Mouse (Mus musculus): ENCODE results near the gene Magi1. TPM values are rescaled to one million over a fixed set of nuclear protein-coding genes. Genes with fewer than 3 reads are reported as not detected.
A peak's percentile ranks its signal among the peaks of the same experiment; 100 is the strongest.

Gene Magi1
- polyA plus RNA-seq, 1 experiment from 2014 or later: 27.4 TPM

DNA sequence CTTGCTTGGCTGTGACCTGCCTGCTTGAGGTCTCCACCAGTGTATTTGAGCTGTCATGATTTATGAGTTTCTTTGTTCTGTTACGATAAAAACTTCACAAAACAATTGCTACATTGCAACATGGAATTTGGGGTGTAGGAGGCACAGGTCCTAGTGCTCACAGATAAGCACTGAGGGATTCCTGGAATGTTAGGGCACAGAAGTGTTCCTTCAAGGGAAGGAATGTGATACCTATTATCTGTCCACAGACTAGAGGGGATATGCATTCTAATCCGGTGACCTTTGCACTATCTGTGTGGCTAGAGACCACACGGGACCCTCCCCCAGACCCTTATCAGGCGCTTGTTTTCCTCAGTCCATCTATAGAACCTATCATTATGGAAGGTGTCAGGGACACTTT is 132.8 kb downstream of the Magi1 start:
- 36% methylated on average over 4 of the region's 4 CpGs for WGBS
- Histone ChIP-seq H3K9me3 (ENCODE audit: control insufficient read depth, low read length) (no peaks in the 10 kb centered on the region), H3K36me3 (ENCODE audit: control insufficient read depth, insufficient read depth, low read length) (no peaks in the 10 kb centered on the region), H3K27me3 (ENCODE audit: control insufficient read depth, insufficient read depth, low read length) (no peaks in the 10 kb centered on the region), H3K4me2 (replicated peaks; ENCODE audit: low read depth, low read length) (no peak overlapping the region), H3K4me1 (replicated peaks; ENCODE audit: control insufficient read depth, insufficient read depth, low read length) (no peaks in the 10 kb centered on the region), H3K9ac (ENCODE audit: low read depth, low read length) (no peak overlapping the region), H3K27ac (ENCODE audit: low read depth, low read length) (no peak overlapping the region), H3K4me3 (ENCODE audit: low read depth, low read length) (no peak overlapping the region)
- ATAC-seq (ENCODE audit: low FRiP score): no peak
- no peak for DNase-seq (ENCODE audit: low spot score)

DNA sequence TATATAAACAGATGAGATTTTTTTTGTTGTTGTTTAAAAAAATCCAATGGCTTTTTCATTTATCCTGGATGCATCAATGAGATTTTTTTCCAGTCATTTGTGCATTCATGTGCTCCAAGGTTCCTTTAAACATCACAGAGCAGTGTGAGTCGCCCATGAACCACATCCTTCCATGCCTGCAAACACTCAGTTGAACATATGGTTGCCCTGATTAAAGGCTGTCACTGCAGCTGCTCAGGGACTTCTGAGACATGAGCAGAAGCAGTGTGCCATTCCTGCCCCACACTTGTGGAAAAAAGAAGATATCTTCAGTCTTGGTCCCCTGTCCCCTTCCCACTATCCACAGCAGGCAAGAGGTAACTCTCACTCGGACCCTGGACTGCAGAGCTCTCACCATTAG is 133.9 kb downstream of the Magi1 start:
- H3K4me1 ChIP-seq (replicated peaks; ENCODE audit: control insufficient read depth, insufficient read depth, low read length): no peaks in the 10 kb centered on the region
- ATAC-seq (ENCODE audit: low FRiP score) (no peak), DNase-seq (ENCODE audit: low spot score) (no peak)
- H3K4me3 ChIP-seq (ENCODE audit: low read depth, low read length): no peak overlapping the region
- no peak overlapping the region for H3K4me2 ChIP-seq (replicated peaks; ENCODE audit: low read depth, low read length)
- WGBS: 66% methylated on average over 2 of the region's 2 CpGs
- H3K27ac ChIP-seq (ENCODE audit: low read depth, low read length): no peak overlapping the region
- H3K9ac ChIP-seq (ENCODE audit: low read depth, low read length): no peak overlapping the region
- H3K9me3 ChIP-seq (ENCODE audit: control insufficient read depth, low read length): no peaks in the 10 kb centered on the region
- H3K27me3 ChIP-seq (ENCODE audit: control insufficient read depth, insufficient read depth, low read length): no peaks in the 10 kb centered on the region
- H3K36me3 ChIP-seq (ENCODE audit: control insufficient read depth, insufficient read depth, low read length): no peaks in the 10 kb centered on the region

DNA sequence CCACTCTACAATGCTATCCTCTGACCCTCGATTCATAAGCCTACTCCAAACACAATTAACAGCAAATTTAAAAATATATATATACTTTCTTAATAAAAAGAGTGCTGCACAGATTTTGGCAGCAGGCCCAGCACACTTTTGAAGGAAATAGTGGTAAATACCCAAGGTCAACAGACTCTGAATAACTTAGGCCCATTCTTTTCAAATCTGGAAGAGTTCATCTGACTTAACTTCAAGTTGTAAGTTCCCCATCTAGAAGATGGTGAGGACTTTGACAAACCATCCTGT is 137.6 kb downstream of the Magi1 start:
- DNase-seq (ENCODE audit: low spot score): no peak
- 67% methylated on average over 1 of the region's 1 CpGs for WGBS
- no peak overlapping the region for H3K4me3 ChIP-seq (ENCODE audit: low read depth, low read length)
- H3K36me3 ChIP-seq (ENCODE audit: control insufficient read depth, insufficient read depth, low read length): no peaks in the 10 kb centered on the region
- H3K27ac ChIP-seq (ENCODE audit: low read depth, low read length): no peak overlapping the region
- no peak overlapping the region for H3K9ac ChIP-seq (ENCODE audit: low read depth, low read length)
- no peaks in the 10 kb centered on the region for H3K9me3 ChIP-seq (ENCODE audit: control insufficient read depth, low read length)
- H3K27me3 ChIP-seq (ENCODE audit: control insufficient read depth, insufficient read depth, low read length): no peaks in the 10 kb centered on the region
- H3K4me2 ChIP-seq (replicated peaks; ENCODE audit: low read depth, low read length): no peak overlapping the region
- no peak for ATAC-seq (ENCODE audit: low FRiP score)
- H3K4me1 ChIP-seq (replicated peaks; ENCODE audit: control insufficient read depth, insufficient read depth, low read length): no peaks in the 10 kb centered on the region

DNA sequence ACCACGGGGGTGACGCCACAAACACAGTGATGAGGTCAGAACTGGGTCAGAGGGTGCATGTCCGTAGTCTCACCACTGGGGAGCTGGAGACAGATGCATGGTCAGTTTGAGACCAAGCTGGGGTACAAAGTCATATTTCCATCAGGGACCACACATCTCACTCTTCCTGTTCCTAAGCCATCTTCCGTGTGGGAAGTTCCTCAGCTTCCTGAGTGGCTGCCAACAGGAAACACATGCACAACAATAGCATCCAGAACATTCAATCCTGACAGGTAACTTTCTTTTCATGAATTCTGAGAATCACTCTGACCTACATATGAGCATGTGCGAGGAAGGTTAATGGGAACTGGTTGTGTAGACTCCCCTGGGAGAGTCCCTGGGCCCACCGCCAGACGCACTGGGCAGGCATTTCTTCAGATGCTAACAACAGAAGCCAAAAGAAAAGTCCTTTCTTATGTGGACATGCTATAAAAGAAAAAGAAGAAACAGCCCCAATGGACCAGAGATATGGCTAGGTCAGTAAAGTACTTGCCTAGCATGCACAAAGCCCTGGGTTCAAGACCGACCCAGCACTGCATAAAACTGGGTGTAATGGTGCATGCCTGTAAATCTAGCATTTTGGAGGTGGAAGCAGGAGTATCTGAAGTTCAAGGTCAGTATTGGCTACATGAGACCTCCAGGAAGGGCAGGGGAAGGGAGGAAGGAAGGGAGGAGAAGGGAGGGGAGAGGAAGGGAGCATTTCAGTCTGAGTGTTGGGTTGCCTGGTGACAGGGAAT is 138.1 kb downstream of the Magi1 start:
- no peak for DNase-seq (ENCODE audit: low spot score)
- Histone ChIP-seq H3K36me3 (ENCODE audit: control insufficient read depth, insufficient read depth, low read length) (no peaks in the 10 kb centered on the region), H3K27me3 (ENCODE audit: control insufficient read depth, insufficient read depth, low read length) (no peaks in the 10 kb centered on the region), H3K27ac (ENCODE audit: low read depth, low read length) (no peak overlapping the region), H3K4me2 (replicated peaks; ENCODE audit: low read depth, low read length) (no peak overlapping the region), H3K9me3 (ENCODE audit: control insufficient read depth, low read length) (no peaks in the 10 kb centered on the region), H3K4me3 (ENCODE audit: low read depth, low read length) (no peak overlapping the region), H3K9ac (ENCODE audit: low read depth, low read length) (no peak overlapping the region), H3K4me1 (replicated peaks; ENCODE audit: control insufficient read depth, insufficient read depth, low read length) (no peaks in the 10 kb centered on the region)
- WGBS: 89% methylated on average over 8 of the region's 8 CpGs
- ATAC-seq (ENCODE audit: low FRiP score): no peak

GRCm38 (mm10) chr6:94142493-94142892 is 141.2 kb downstream of the Magi1 start:
- no peak overlapping the region for H3K27ac ChIP-seq (ENCODE audit: low read depth, low read length)
- 94% methylated on average over 2 of the region's 2 CpGs for WGBS
- DNase-seq (ENCODE audit: low spot score) (no peak), ATAC-seq (ENCODE audit: low FRiP score) (no peak)
- H3K4me3 ChIP-seq (ENCODE audit: low read depth, low read length): no peak overlapping the region
- H3K4me1 ChIP-seq (replicated peaks; ENCODE audit: control insufficient read depth, insufficient read depth, low read length): no peaks in the 10 kb centered on the region
- no peaks in the 10 kb centered on the region for H3K36me3 ChIP-seq (ENCODE audit: control insufficient read depth, insufficient read depth, low read length)
- no peaks in the 10 kb centered on the region for H3K27me3 ChIP-seq (ENCODE audit: control insufficient read depth, insufficient read depth, low read length)
- H3K9me3 ChIP-seq (ENCODE audit: control insufficient read depth, low read length): no peaks in the 10 kb centered on the region
- H3K9ac ChIP-seq (ENCODE audit: low read depth, low read length): no peak overlapping the region
- H3K4me2 ChIP-seq (replicated peaks; ENCODE audit: low read depth, low read length): no peak overlapping the region

GRCm38 (mm10) chr6:94141496-94141895 is 142.2 kb downstream of the Magi1 start:
- Histone ChIP-seq H3K9ac (ENCODE audit: low read depth, low read length) (no peak overlapping the region), H3K4me2 (replicated peaks; ENCODE audit: low read depth, low read length) (no peak overlapping the region), H3K36me3 (ENCODE audit: control insufficient read depth, insufficient read depth, low read length) (no peaks in the 10 kb centered on the region), H3K9me3 (ENCODE audit: control insufficient read depth, low read length) (no peaks in the 10 kb centered on the region), H3K27ac (ENCODE audit: low read depth, low read length) (no peak overlapping the region), H3K4me1 (replicated peaks; ENCODE audit: control insufficient read depth, insufficient read depth, low read length) (no peaks in the 10 kb centered on the region), H3K27me3 (ENCODE audit: control insufficient read depth, insufficient read depth, low read length) (no peaks in the 10 kb centered on the region), H3K4me3 (ENCODE audit: low read depth, low read length) (no peak overlapping the region)
- ATAC-seq (ENCODE audit: low FRiP score) (no peak), DNase-seq (ENCODE audit: low spot score) (no peak)
- 62% methylated on average over 2 of the region's 2 CpGs for WGBS

GRCm38 (mm10) chr6:94139952-94140414 is 143.7 kb downstream of the Magi1 start:
- Histone ChIP-seq H3K4me2 (replicated peaks; ENCODE audit: low read depth, low read length) (no peak overlapping the region), H3K36me3 (ENCODE audit: control insufficient read depth, insufficient read depth, low read length) (no peaks in the 10 kb centered on the region), H3K4me1 (replicated peaks; ENCODE audit: control insufficient read depth, insufficient read depth, low read length) (no peaks in the 10 kb centered on the region), H3K4me3 (ENCODE audit: low read depth, low read length) (no peak overlapping the region), H3K27ac (ENCODE audit: low read depth, low read length) (no peak overlapping the region), H3K9me3 (ENCODE audit: control insufficient read depth, low read length) (no peaks in the 10 kb centered on the region), H3K27me3 (ENCODE audit: control insufficient read depth, insufficient read depth, low read length) (no peaks in the 10 kb centered on the region), H3K9ac (ENCODE audit: low read depth, low read length) (no peak overlapping the region)
- ATAC-seq (ENCODE audit: low FRiP score) (no peak), DNase-seq (ENCODE audit: low spot score) (no peak)
- WGBS: 86% methylated on average over 3 of the region's 3 CpGs

DNA sequence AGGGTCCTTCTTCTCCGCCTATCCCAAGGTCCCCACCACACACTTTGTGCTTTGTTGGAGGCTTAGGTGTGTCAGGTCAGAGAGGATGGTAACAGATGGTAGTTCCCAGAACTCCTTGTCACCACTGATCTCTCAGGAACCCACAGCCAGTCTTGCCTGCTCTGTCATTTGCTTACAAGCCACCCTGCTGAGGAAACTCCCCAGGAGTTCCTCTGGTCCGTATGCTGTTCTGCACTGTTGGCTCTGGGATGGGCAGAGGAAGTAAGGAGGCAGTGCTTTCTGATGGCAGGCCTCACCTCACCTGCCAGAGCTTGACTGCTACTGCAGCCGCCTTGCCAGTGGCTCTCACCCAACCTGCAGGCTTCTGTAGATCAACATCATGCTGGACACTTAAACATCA is 147.0 kb downstream of the Magi1 start:
- no peaks in the 10 kb centered on the region for H3K27me3 ChIP-seq (ENCODE audit: control insufficient read depth, insufficient read depth, low read length)
- H3K9ac ChIP-seq (ENCODE audit: low read depth, low read length): no peak overlapping the region
- H3K4me3 ChIP-seq (ENCODE audit: low read depth, low read length): no peak overlapping the region
- H3K36me3 ChIP-seq (ENCODE audit: control insufficient read depth, insufficient read depth, low read length): no peaks in the 10 kb centered on the region
- DNase-seq (ENCODE audit: low spot score): no peak
- ATAC-seq (ENCODE audit: low FRiP score): no peak
- H3K9me3 ChIP-seq (ENCODE audit: control insufficient read depth, low read length): no peaks in the 10 kb centered on the region
- H3K4me1 ChIP-seq (replicated peaks; ENCODE audit: control insufficient read depth, insufficient read depth, low read length): no peaks in the 10 kb centered on the region
- no peak overlapping the region for H3K27ac ChIP-seq (ENCODE audit: low read depth, low read length)
- 75% methylated on average over 3 of the region's 3 CpGs for WGBS
- H3K4me2 ChIP-seq (replicated peaks; ENCODE audit: low read depth, low read length): no peak overlapping the region

DNA sequence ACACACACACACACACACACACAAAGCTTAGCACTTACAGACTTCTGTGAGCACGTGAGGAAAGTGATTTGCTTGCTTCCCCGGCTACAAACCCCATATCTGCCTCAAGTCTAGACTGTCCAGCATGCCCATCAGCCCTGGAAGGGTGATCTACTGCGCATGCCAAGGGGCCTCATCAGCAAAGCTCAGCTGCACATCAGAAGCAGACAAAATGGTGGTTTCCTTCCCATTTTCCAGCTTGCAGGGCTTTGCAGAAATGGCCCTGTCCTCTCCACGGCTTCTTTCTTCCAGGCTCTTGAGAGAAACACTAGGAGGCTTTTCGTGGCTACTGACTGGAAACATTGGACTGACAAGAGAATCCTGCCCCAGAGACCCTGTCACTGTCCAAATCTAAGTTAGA is 149.6 kb downstream of the Magi1 start:
- WGBS: 53% methylated on average over 5 of the region's 5 CpGs
- Histone ChIP-seq H3K4me3 (ENCODE audit: low read depth, low read length) (no peak overlapping the region), H3K4me1 (replicated peaks; ENCODE audit: control insufficient read depth, insufficient read depth, low read length) (no peaks in the 10 kb centered on the region), H3K4me2 (replicated peaks; ENCODE audit: low read depth, low read length) (no peak overlapping the region), H3K36me3 (ENCODE audit: control insufficient read depth, insufficient read depth, low read length) (no peaks in the 10 kb centered on the region), H3K27ac (ENCODE audit: low read depth, low read length) (0 out of 2 replicates have a peak overlapping the region, but pooled peaks have one; percentile 47), H3K27me3 (ENCODE audit: control insufficient read depth, insufficient read depth, low read length) (no peaks in the 10 kb centered on the region), H3K9me3 (ENCODE audit: control insufficient read depth, low read length) (no peaks in the 10 kb centered on the region), H3K9ac (ENCODE audit: low read depth, low read length) (no peak overlapping the region)
- DNase-seq (ENCODE audit: low spot score) (peak; percentile 25), ATAC-seq (ENCODE audit: low FRiP score) (0 out of 2 replicates have a peak, but pooled peaks have one; percentile 19)

Data from hindbrain, embryonic 11.5 days (tissue).